Mouse (Mus musculus) forebrain, embryonic 13.5 days (tissue): Measurements from ENCODE around the gene Tlcd2. TPM values are rescaled to one million over a fixed set of nuclear protein-coding genes. Genes with fewer than 3 reads are reported as not detected.

ENCODE experiments used
- ATAC-seq: fragments of 200-750 bp; cut with Nextera tagmentation; 2 replicates; pipeline ENCODE4 v1.8.0; 2017
- H3K27ac ChIP-seq: fragments of 300-500 bp; sonication (generic); 2 replicates; pipeline ENCODE4 v1.5.1; 2015; ENCODE audit warnings: inconsistent platforms, mild to moderate bottlenecking, moderate library complexity
- H3K27me3 ChIP-seq: fragments of 300-500 bp; sonication (generic); 2 replicates; pipeline ENCODE4 v1.6.1; 2015; ENCODE audit warnings: mild to moderate bottlenecking, inconsistent platforms
- H3K36me3 ChIP-seq: fragments of 300-500 bp; sonication (generic); 2 replicates; pipeline ENCODE4 v1.6.1; 2015; ENCODE audit warnings: mild to moderate bottlenecking, inconsistent platforms; ENCODE audit not compliant: poor library complexity, severe bottlenecking
- H3K4me1 ChIP-seq: fragments of 300-500 bp; sonication (generic); 2 replicates; pipeline ENCODE4 v1.6.1; 2015; ENCODE audit warnings: inconsistent platforms
- H3K4me2 ChIP-seq: fragments of 300-500 bp; sonication (generic); 2 replicates; pipeline ENCODE4 v1.6.1; 2015; ENCODE audit warnings: inconsistent platforms, mild to moderate bottlenecking, moderate library complexity
- H3K4me3 ChIP-seq: fragments of 300-500 bp; sonication (generic); 2 replicates; pipeline ENCODE4 v1.5.1; 2015; ENCODE audit warnings: mild to moderate bottlenecking, inconsistent platforms
- H3K9ac ChIP-seq: fragments of 300-500 bp; sonication (generic); 2 replicates; pipeline ENCODE4 v1.6.1; 2015; ENCODE audit warnings: mild to moderate bottlenecking, inconsistent platforms
- H3K9me3 ChIP-seq: fragments of 300-500 bp; sonication (generic); replicated peaks from 2 replicates; pipeline ENCODE4 v1.6.1; 2016; ENCODE audit warnings: inconsistent platforms
- WGBS: fragments of 180-500 bp; shearing (Covaris S2); methylation state at CpG from one replicate; pipeline ENCODE4 v1.1.7; 2015; 5-methylcytosine and 5-hydroxymethylcytosine counted together
- microRNA counts: library from miRNA; unstranded; fragments of <30 nt; microRNA quantifications from one replicate; lab custom pipeline; 2016
- microRNA-seq: library from miRNA; unstranded; fragments of <30 nt; microRNA quantifications from one replicate; pipeline ENCODE4, GENCODE M21; 2016
- polyA plus RNA-seq: library from polyadenylated mRNA; unstranded; fragments of >200 nt; fragmentation: Nextera tagmentation; extraction: Ambion mirVana; gene quantifications from 2 replicates; pipeline ENCODE4 v1.2.1, GENCODE M21; 2015

The Tlcd2 gene
- polyA plus RNA-seq, 1 experiment from 2014 or later = 1.4 TPM

GRCm38 (mm10) chr11:75510627-75510993 lies 49.1 kb downstream of the Tlcd2 start:
- peak; percentile 88 for ATAC-seq
- no peaks in the 10 kb centered on the region for H3K9me3 ChIP-seq
- H3K4me2 ChIP-seq = peak overlapping the region; percentile 93
- no peaks in the 10 kb centered on the region for H3K27me3 ChIP-seq
- peak overlapping the region; percentile 74 for H3K9ac ChIP-seq
- peaks cover 17% of the 10 kb centered on the region for H3K4me1 ChIP-seq
- 2% methylated on average over 24 of the region's 24 CpGs for WGBS
- H3K27ac ChIP-seq = peak overlapping the region; percentile 67
- H3K4me3 ChIP-seq = peak overlapping the region; percentile 50
- peaks cover 49% of the 10 kb centered on the region for H3K36me3 ChIP-seq

DNA sequence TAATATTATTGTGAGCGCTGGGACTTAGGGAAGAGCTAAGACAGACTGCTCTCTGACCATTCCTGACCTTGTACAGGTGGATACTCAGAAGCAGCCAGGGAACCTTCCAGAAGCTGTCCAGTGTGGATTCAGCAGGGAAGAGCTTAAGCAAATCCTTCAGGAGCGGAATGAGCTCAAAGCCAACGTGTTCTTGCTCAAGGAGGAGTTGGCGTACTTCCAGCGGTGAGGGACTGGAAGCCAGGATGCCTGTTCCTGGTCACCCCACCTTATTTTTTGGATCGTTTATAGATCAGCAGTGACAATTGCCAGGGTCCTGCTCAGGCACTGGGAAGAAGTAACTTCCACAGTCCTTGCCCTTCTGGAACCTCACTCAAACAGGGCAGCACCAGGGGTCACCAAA lies 49.7 kb downstream of the Tlcd2 start:
- H3K4me3 ChIP-seq = no peak overlapping the region
- peaks cover 43% of the 10 kb centered on the region for H3K36me3 ChIP-seq
- WGBS = 88% methylated on average over 6 of the region's 6 CpGs
- no peak overlapping the region for H3K27ac ChIP-seq
- H3K9me3 ChIP-seq = no peaks in the 10 kb centered on the region
- peak overlapping the region; percentile 93 for H3K4me2 ChIP-seq
- H3K9ac ChIP-seq = no peak overlapping the region
- peaks cover 17% of the 10 kb centered on the region for H3K4me1 ChIP-seq
- H3K27me3 ChIP-seq = no peaks in the 10 kb centered on the region
- ATAC-seq = no peak

DNA sequence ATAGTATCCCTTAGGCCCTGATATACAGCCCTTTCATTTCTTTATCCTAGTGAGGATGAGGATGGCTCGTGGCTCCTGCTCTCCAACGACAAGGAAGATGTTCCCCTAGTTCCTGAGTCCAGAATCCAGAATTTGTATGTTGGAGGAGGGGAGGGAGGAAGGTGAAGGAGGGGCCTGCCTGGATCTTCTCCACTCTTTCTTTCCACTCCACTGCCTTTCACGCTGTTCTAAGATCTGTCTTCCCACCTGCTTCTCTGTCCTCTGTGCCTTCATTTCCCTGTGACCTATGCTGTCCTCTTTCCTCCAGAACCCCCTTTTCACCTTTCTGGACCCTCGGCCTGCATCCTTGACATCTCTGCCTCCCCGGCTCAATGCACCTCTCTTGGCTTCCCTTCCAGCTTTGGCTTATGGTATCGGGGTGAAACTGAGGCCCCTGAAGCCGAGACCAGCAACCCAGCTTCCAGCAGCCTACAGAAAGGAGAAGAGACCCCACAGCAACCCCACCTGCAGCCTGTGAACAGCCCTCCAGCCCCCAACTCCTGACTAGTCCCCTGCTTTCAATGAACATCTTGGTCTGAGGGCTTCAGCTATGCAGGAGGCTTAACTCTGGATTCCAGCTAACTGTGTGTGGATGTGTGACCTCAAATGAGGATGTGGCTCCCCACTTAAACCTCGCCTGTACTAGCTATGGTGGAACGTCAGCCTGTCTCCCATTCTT lies 50.9 kb downstream of the Tlcd2 start:
- Histone ChIP-seq H3K4me3 (no peak overlapping the region), H3K27ac (no peak overlapping the region), H3K9ac (no peak overlapping the region), H3K9me3 (no peaks in the 10 kb centered on the region), H3K36me3 (peaks cover 32% of the 10 kb centered on the region), H3K4me2 (no peak overlapping the region), H3K4me1 (peaks cover 17% of the 10 kb centered on the region), H3K27me3 (no peaks in the 10 kb centered on the region)
- ATAC-seq = no peak
- WGBS = 80% methylated on average over 9 of the region's 9 CpGs

GRCm38 (mm10) chr11:75513336-75513735 lies 51.8 kb downstream of the Tlcd2 start, which contains the start of gene Scarf1:
Scarf1 (plus strand) TSS chr11:75513540.
- Histone ChIP-seq H3K4me2 (no peak within 1 kb of the TSS), H3K4me3 (no peak within 1 kb of the TSS), H3K9me3 (no peaks in the 10 kb centered on the region), H3K36me3 (peaks cover 23% of the 10 kb centered on the region), H3K27me3 (no peaks in the 10 kb centered on the region), H3K4me1 (peaks cover 17% of the 10 kb centered on the region), H3K9ac (no peak within 1 kb of the TSS), H3K27ac (no peak within 1 kb of the TSS)
- WGBS = 64% methylated on average over 8 of the region's 8 CpGs
- no peak for ATAC-seq

GRCm38 (mm10) chr11:75515186-75515585 lies 53.7 kb downstream of the Tlcd2 start:
- H3K9me3 ChIP-seq = no peaks in the 10 kb centered on the region
- no peak for ATAC-seq
- 92% methylated on average over 25 of the region's 25 CpGs for WGBS
- H3K36me3 ChIP-seq = 0 out of 2 replicates have a peak, but pooled peaks cover 9% of the 10 kb centered on the region
- no peaks in the 10 kb centered on the region for H3K27me3 ChIP-seq
- no peak overlapping the region for H3K9ac ChIP-seq
- peaks cover 8% of the 10 kb centered on the region for H3K4me1 ChIP-seq
- no peak overlapping the region for H3K27ac ChIP-seq
- no peak overlapping the region for H3K4me2 ChIP-seq
- H3K4me3 ChIP-seq = no peak overlapping the region

DNA sequence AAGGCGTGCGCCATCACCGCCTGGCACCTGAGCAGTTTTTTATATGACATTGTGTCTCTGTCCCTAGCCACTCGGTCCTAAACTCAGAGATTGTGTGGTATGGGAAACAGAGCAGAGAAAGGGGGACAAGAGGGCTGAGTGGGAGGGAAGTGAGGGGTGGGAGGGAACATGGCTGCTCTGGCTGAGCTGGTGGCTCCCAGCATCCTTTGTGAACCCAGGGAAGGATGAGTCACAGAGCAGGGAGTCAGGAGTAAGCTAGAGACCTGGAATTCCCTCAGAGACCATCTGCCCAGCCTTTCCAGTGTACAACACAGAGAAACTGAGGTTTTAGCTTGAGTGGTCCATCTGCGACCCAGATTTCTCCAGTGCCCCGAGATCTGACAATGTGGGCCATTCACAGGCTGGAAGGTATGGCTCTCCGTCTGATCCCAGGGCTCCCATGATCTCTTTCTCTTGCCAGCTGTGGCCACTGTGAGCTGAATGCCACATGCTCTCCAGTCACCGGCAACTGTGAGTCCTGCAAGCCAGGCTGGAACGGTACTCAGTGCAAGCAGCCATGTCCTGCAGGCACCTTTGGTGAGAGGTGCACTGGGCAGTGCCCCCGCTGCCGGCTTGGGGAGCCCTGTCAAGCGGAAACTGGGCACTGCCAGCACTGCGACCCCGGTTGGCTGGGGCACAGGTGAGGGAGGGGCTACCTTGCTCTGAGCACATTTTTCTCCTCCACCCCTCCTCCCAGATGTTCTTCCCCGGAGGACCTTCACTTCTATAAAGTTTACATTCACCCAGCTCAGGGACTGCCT lies 58.5 kb downstream of the Tlcd2 start:
- Histone ChIP-seq H3K4me1 (no peaks in the 10 kb centered on the region), H3K27ac (no peak overlapping the region), H3K36me3 (no peaks in the 10 kb centered on the region), H3K4me2 (no peak overlapping the region), H3K27me3 (no peaks in the 10 kb centered on the region), H3K9me3 (no peaks in the 10 kb centered on the region), H3K4me3 (no peak overlapping the region), H3K9ac (no peak overlapping the region)
- no peak for ATAC-seq
- 80% methylated on average over 15 of the region's 15 CpGs for WGBS

MicroRNAs within 50 kb of the gene (microRNA counts, 519-probe panel; counts per million panel counts)
- 4,984 counts per million, percentile 89 among the panel's probes with 10 or more counts for microRNA mmu-miR-22 (lab: Ali Mortazavi, UCI)

Small RNA genes within 50 kb of the gene (microRNA-seq; reads per million reads assigned to microRNA genes)
- gene Mir22 = 2,122 reads per million, percentile 84 among the genes with 10 or more reads in this experiment

Other genes starting within 250 kb of the Tlcd2 start
- gene Rpa1, start 113.4 kb upstream of the Tlcd2 start, polyA plus RNA-seq = 99.6 and 110 TPM in 2 replicates
- gene Smyd4, start 113.3 kb upstream of the Tlcd2 start, polyA plus RNA-seq = 17.7 and 17.8 TPM in 2 replicates
- gene Serpinf1, start 39.0 kb upstream of the Tlcd2 start, polyA plus RNA-seq = 15.5 and 19.0 TPM in 2 replicates
- gene Serpinf2, start 22.1 kb upstream of the Tlcd2 start, polyA plus RNA-seq = 0.42 TPM in 1 of 2 replicates, not detected in the other
- 5.0 and 5.6 TPM in 2 replicates for gene Wdr81, start 7.0 kb upstream of the Tlcd2 start, polyA plus RNA-seq
- gene Prpf8, start 25.1 kb downstream of the Tlcd2 start, polyA plus RNA-seq = 56.3 and 63.2 TPM in 2 replicates
- gene Rilp, start 48.4 kb downstream of the Tlcd2 start, polyA plus RNA-seq = 0.40 and 0.47 TPM in 2 replicates
- 3.3 TPM in 2 replicates for gene Scarf1, start 51.8 kb downstream of the Tlcd2 start, polyA plus RNA-seq
- 11.3 and 11.7 TPM in 2 replicates for gene Slc43a2, start 70.0 kb downstream of the Tlcd2 start, polyA plus RNA-seq
- 70.0 and 70.8 TPM in 2 replicates for gene Pitpna, start 126.4 kb downstream of the Tlcd2 start, polyA plus RNA-seq
- 32.7 and 33.8 TPM in 2 replicates for gene Inpp5k, start 169.3 kb downstream of the Tlcd2 start, polyA plus RNA-seq
- 6.1 and 6.9 TPM in 2 replicates for gene Myo1c, start 188.8 kb downstream of the Tlcd2 start, polyA plus RNA-seq
- 124 and 133 TPM in 2 replicates for gene Crk, start 217.5 kb downstream of the Tlcd2 start, polyA plus RNA-seq